Mouse (Mus musculus) embryonic facial prominence, embryonic 14.5 days (tissue): ENCODE results near the gene Olfr331. TPM values are rescaled to one million over a fixed set of nuclear protein-coding genes. Genes with fewer than 3 reads are reported as not detected.
"Not testable (repeated sequence)": the region's sequence is repeated elsewhere in the genome, so short reads cannot be mapped to it uniquely, and the experiment has no call there.

Source experiments
- ATAC-seq: fragments of 200-750 bp; cut with Nextera tagmentation; 2 replicates; pipeline ENCODE4 v1.8.0; 2017; ENCODE audit warnings: low read depth, moderate number of reproducible peaks, moderate TSS enrichment
- DNase-seq: peaks from one replicate; pipeline ENCODE4 v3.0.0-alpha.2; 2015; ENCODE audit warnings: low spot score
- H3K27ac ChIP-seq: fragments of 300-500 bp; sonication (generic); replicated peaks from 2 replicates; pipeline ENCODE4 v1.5.1; 2014; ENCODE audit warnings: low read depth, mild to moderate bottlenecking, low read length, moderate library complexity
- H3K27me3 ChIP-seq: fragments of 300-500 bp; sonication (generic); replicated peaks from 2 replicates; pipeline ENCODE4 v1.6.1; 2014; ENCODE audit warnings: low read length; ENCODE audit not compliant: control insufficient read depth, insufficient read depth
- H3K36me3 ChIP-seq: fragments of 300-500 bp; sonication (generic); 2 replicates; pipeline ENCODE4 v1.6.1; 2014; ENCODE audit warnings: low read length, mixed read lengths; ENCODE audit not compliant: control insufficient read depth, insufficient read depth
- H3K4me1 ChIP-seq: fragments of 300-500 bp; sonication (generic); 2 replicates; pipeline ENCODE4 v1.6.1; 2014; ENCODE audit warnings: antibody characterized with exemption, low read length; ENCODE audit not compliant: control insufficient read depth, insufficient read depth
- H3K4me2 ChIP-seq: fragments of 300-500 bp; sonication (generic); 2 replicates; pipeline ENCODE4 v1.6.1; 2014; ENCODE audit warnings: low read depth, mild to moderate bottlenecking, low read length, moderate library complexity, mixed read lengths
- H3K4me3 ChIP-seq: fragments of 300-500 bp; sonication (generic); 2 replicates; pipeline ENCODE4 v1.5.1; 2014; ENCODE audit warnings: low read depth, mild to moderate bottlenecking, low read length
- H3K9ac ChIP-seq: fragments of 300-500 bp; sonication (generic); 2 replicates; pipeline ENCODE4 v1.6.1; 2014; ENCODE audit warnings: low read depth, mild to moderate bottlenecking, low read length, moderate library complexity, mixed read lengths
- H3K9me3 ChIP-seq: fragments of 300-500 bp; sonication (generic); 2 replicates; pipeline ENCODE4 v1.6.1; 2016; ENCODE audit warnings: low read length; ENCODE audit not compliant: control insufficient read depth
- WGBS: fragments of 180-500 bp; shearing (Covaris S2); extraction: QIAGEN DNeasy Blood & Tissue Kit; methylation state at CpG from one replicate; pipeline ENCODE4 v1.1.7; 2014; 5-methylcytosine and 5-hydroxymethylcytosine counted together
- polyA plus RNA-seq: library from polyadenylated mRNA; unstranded; fragments of >200 nt; fragmentation: Nextera tagmentation; extraction: Ambion mirVana; gene quantifications from 2 replicates; pipeline ENCODE4 v1.2.1, GENCODE M21; 2014

Gene Olfr331
- not detected in 2 replicates for polyA plus RNA-seq

DNA sequence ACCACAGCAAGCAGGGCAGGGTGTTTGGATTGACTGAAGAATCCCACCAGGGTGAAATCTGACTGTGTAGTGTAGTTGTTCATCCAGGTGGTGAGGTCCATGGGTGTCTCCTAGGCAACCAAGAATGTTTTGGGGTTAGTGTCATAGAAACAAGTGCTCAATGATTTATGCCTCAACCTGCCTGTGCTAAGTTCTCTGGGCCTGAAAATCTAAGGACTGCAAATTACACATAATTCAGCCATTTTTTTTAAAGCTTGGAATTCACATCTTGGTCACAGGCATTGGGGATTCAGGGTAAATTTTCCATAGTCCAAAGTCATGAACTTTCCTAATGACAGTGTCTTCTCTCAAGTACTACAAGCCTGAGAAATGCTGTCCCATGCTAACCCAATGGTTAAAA is at the start of gene Olfr331:
Gene Olfr331, minus strand, starts transcription at position 101 of the 400 bp plus-strand sequence.
- H3K27me3 ChIP-seq, H3K36me3 ChIP-seq, DNase-seq, H3K27ac ChIP-seq, H3K9me3 ChIP-seq, H3K4me1 ChIP-seq, H3K4me3 ChIP-seq, ATAC-seq, H3K4me2 ChIP-seq, H3K9ac ChIP-seq: not testable (repeated sequence)

DNA sequence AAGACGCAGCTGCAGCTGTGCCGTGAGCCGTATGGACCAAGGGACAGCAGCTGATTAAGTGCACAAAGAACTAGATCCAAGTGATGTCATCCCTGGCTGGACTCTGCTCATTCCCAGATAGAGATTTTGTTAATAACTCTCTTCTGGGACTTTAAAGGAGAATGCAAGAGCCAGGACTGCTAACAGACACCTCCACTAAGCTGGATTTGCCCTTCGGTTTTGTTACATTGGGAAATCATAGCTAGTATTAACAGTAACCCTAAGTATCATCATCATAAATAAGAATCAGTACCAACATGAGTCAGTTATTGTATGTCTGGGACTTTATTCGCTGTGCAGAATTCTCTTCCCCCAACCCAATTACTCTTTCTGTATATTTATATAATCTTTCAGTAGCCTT is 44.0 kb upstream of the Olfr331 start, which contains the start of gene Olfr329-ps:
Gene Olfr329-ps, minus strand, starts transcription at position 101 of the 400 bp plus-strand sequence.
- Histone ChIP-seq H3K4me1 (no peaks in the 10 kb centered on the region), H3K9me3 (no peaks in the 10 kb centered on the region), H3K36me3 (no peaks in the 10 kb centered on the region), H3K4me3 (no peak within 1 kb of the TSS), H3K4me2 (no peak within 1 kb of the TSS), H3K9ac (no peak within 1 kb of the TSS), H3K27ac (no peak within 1 kb of the TSS), H3K27me3 (no peaks in the 10 kb centered on the region)
- WGBS, result 79% methylated on average over 5 of the region's 5 CpGs
- no peak for ATAC-seq
- no peak for DNase-seq

DNA sequence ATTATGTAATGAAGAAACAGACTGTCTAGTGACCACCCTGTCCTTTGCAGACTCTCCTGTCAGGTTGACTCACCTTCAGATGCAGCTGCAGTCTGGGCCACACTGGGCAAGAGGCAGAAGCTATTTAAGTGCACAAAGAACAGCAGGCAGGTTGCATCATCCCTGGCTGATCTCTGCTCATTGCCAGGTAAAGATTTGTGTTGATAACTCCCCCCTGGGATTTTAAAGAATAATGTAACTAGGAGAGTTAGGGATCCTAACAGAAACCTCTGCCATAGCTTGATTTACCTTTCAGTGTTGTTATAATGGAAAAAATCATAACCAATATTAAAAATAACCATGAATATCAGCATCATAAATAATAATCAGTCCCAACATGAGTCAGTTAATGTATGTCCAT is 32.4 kb upstream of the Olfr331 start, which contains the start of gene Olfr330:
Gene Olfr330, minus strand, starts transcription at position 101 of the 400 bp plus-strand sequence.
- not testable (repeated sequence) for ATAC-seq, H3K9me3 ChIP-seq, H3K4me2 ChIP-seq, H3K36me3 ChIP-seq, H3K4me1 ChIP-seq, H3K9ac ChIP-seq, H3K4me3 ChIP-seq, H3K27me3 ChIP-seq, DNase-seq, H3K27ac ChIP-seq

DNA sequence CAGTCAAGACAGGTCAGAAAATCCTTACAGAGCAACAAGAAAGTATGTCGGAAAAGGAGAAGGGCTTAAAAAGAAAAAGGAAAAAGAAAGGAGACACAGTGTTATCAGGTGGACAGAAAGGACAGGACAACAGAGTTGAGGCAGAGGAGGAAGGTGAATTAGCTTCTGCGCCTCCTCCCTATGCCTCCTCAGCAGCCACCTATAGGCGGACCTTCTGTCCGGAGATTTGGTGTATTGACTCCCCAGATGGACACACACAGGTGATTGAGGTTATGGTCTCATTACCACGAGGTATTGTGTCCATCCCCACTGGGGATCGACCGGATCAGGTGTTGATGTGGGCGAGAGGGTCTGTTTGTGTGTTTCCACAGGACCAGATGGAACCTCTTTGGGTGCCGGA is 17.4 kb upstream of the Olfr331 start:
- not testable (repeated sequence) for H3K4me3 ChIP-seq, H3K27ac ChIP-seq, H3K27me3 ChIP-seq, H3K36me3 ChIP-seq, H3K4me2 ChIP-seq, ATAC-seq, H3K9me3 ChIP-seq, H3K4me1 ChIP-seq, DNase-seq, H3K9ac ChIP-seq
- WGBS, result 91% methylated on average over 6 of the region's 9 CpGs

DNA sequence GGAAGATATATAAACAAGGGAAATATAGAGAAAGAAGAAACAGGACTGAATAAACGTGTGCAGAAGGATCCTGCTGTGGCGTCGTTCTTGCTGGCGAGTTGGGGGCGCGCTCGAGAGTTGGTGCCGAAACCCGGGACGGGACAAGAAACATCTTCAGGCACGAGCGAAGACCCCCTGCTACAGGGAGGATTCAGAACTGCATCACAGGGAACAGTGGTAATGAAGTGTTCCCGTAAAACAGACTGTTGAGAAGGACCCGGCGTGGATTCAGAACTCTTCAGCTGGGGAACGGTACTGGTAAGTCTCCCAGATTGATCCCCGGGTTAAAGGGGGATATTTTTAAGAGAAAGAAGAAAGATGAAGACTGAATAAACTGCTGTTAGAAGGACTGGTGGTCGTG is 16.5 kb upstream of the Olfr331 start:
- 94% methylated on average over 17 of the region's 18 CpGs for WGBS
- not testable (repeated sequence) for H3K36me3 ChIP-seq, H3K9me3 ChIP-seq, H3K27me3 ChIP-seq, DNase-seq, H3K4me1 ChIP-seq, H3K4me3 ChIP-seq, H3K9ac ChIP-seq, ATAC-seq, H3K4me2 ChIP-seq, H3K27ac ChIP-seq

DNA sequence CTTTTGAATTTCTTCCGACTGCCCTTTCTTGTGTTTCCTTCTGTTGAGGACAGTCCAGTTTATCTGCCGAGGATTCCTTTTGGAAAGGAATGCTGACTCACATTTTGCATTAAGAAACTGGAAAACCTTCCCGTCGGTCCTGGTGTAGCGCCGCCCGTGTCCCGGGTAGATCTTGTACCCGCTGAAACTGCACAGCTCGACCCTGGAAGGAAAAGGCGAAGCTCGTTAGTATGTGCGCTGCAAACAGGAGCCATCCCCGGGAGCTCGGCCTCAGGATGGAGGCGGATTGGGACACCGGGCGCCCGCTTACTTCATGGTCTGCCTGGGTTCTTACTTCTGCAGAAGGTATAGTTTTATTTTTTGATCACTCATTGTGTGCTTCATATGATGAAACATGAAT is 6.7 kb upstream of the Olfr331 start:
- H3K27ac ChIP-seq, H3K4me1 ChIP-seq, ATAC-seq, H3K9me3 ChIP-seq, H3K27me3 ChIP-seq, H3K9ac ChIP-seq, H3K4me3 ChIP-seq, H3K36me3 ChIP-seq, H3K4me2 ChIP-seq, DNase-seq: not testable (repeated sequence)
- 86% methylated on average over 19 of the region's 19 CpGs for WGBS

DNA sequence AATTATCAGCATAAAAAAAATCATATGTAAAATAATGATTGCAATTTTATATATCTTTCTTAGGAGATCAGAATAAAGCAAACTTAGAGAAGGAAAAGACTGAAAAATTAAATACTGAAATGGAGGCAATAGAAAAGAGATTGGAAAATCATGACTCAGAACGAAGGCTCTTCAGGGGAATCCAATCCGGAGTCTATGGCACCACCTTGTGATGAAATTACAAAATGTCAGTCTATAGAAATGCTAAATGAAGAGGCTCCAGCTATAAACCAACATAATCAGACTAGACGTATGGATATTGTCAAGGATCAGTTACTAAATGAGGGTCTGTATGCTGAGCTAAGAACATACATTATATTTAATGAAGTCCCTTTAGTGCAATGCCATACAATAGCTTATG is 3.1 kb downstream of the Olfr331 start:
- no peaks in the 10 kb centered on the region for H3K36me3 ChIP-seq
- no peaks in the 10 kb centered on the region for H3K27me3 ChIP-seq
- ATAC-seq (no peak), DNase-seq (peak; percentile 27)
- no peaks in the 10 kb centered on the region for H3K9me3 ChIP-seq
- 46% methylated on average over 3 of the region's 3 CpGs for whole genome bisulfite sequencing
- H3K4me3 ChIP-seq, result no peak overlapping the region
- H3K4me1 ChIP-seq, result no peaks in the 10 kb centered on the region
- H3K4me2 ChIP-seq, result no peak overlapping the region
- H3K9ac ChIP-seq, result no peak overlapping the region
- no peak overlapping the region for H3K27ac ChIP-seq

DNA sequence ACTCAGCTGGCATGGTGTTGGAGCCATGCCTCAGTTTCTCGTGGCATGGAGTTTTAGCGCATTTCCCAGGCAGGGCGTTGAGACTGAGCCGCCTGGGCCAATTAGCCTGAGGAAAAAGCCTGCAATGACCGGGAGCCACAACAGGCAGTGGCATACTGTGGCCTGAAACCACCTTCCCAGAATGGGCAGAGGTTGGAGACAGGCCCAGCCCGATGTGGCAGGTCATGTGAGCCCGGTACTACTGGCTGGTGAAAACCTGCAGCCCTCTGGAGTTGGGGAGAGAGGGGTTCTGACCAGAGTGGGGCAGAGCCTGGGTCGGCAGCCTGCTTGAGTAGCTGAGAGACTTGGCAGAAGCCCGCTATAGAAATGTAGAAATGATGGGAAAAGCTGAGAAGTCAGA is 3.6 kb downstream of the Olfr331 start:
- H3K4me2 ChIP-seq, result no peak overlapping the region
- no peak overlapping the region for H3K4me3 ChIP-seq
- DNase-seq (no peak), ATAC-seq (no peak)
- H3K4me1 ChIP-seq, result no peaks in the 10 kb centered on the region
- no peak overlapping the region for H3K9ac ChIP-seq
- no peaks in the 10 kb centered on the region for H3K27me3 ChIP-seq
- H3K27ac ChIP-seq, result no peak overlapping the region
- no peaks in the 10 kb centered on the region for H3K36me3 ChIP-seq
- WGBS, result 77% methylated on average over 9 of the region's 9 CpGs
- H3K9me3 ChIP-seq, result no peaks in the 10 kb centered on the region

DNA sequence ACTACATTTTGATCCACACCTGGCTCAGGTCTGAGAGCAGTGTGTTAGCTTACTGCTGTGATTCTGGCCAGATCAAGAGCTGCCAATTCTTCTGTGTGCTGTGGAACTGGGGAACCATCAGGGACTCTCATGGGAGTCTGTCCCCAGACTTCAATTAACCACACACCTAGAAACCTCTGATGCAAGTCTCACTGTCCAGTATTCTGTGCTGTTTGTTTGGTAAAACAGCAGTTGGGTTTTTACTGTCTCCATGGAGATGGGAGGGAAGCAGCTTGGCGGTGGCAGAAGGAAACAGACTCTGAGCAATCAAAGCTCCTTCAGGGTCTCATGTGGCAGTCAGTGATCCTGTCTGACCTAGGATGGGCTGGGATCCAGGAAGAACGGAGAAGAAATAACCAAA is 9.9 kb downstream of the Olfr331 start, which contains the start of gene Olfr332:
Gene Olfr332, minus strand, starts transcription at position 101 of the 400 bp plus-strand sequence.
- Histone ChIP-seq H3K4me3 (no peak within 1 kb of the TSS), H3K4me2 (no peak within 1 kb of the TSS), H3K9me3 (no peaks in the 10 kb centered on the region), H3K27ac (no peak within 1 kb of the TSS), H3K36me3 (no peaks in the 10 kb centered on the region), H3K27me3 (no peaks in the 10 kb centered on the region), H3K4me1 (no peaks in the 10 kb centered on the region), H3K9ac (no peak within 1 kb of the TSS)
- DNase-seq (no peak), ATAC-seq (no peak)
- WGBS, result 74% methylated on average over 2 of the region's 2 CpGs
